Mouse (Mus musculus): ENCODE results near the gene Skap1.

GRCm38 (mm10) chr11:96730327-96730726 lies 265.9 kb downstream of the Skap1 start:
- TF ChIP-seq POLR2A (IDR thresholded peaks at IDR 0.05; ENCODE audit: low read depth, low read length): no peak
- TF ChIP-seq CTCF (IDR thresholded peaks at IDR 0.05; ENCODE audit: extremely low read depth, insufficient read length, insufficient replicate concordance, low read depth, low read length): no peak

Measured in small intestine, adult 2 months (tissue).